In the genomic region with DNA sequence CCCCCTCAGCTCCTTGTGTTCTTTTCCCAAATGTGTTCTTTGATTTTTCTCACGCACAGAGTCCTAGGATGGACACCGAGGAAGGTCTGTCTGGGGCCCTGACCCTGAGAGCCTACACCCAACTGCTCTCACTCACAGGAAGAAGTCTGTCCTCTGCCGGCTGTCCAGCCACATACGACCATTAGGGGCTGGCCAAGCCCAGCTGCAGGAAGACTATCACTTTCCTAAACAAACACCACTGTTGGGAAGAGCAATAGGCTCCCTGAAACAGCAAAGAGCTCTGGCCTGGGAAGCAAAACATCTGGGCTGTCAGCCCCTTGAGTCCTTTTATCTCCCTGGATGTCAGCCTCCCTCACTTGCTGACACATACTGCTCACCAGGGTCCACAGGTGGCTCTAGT, we compare ENCODE assay signal across 15 mouse cellular contexts.
DNase-seq lines count a peak whose midpoint lies in the region; ATAC-seq lines count a peak whose summit lies in the region.
"Had no signal": no experiment of that assay in that cellular context is flagged by ENCODE, and none has a peak within 500 bp of the region (broad histone marks: within the 10 kb centered on the region; RNA-seq: fewer than 3 reads in every experiment).

No protein-coding gene starts in this region.

- peak; percentile 25 for DNase-seq in kidney, postnatal 10 days
- no peak for DNase-seq in kidney, adult 18-20 months
- DNase-seq in embryo, embryonic 11.5 days (ENCODE audit: low read depth, low spot score), result peak; percentile 4
- DNase-seq in gastrocnemius, postnatal 25 days, result peak; percentile 58
- no peak for DNase-seq in spleen, postnatal 14 days (ENCODE audit: low spot score in 2 of 2)
- no peak for DNase-seq in layer of hippocampus, adult 11-12 months (ENCODE audit: low spot score)
- DNase-seq in ovary, postnatal 10 days (ENCODE audit: low spot score), result no peak
- DNase-seq: adrenal gland, postnatal 36 days; cerebellum, adult 9-10 months; layer of hippocampus, adult 9-11 months; liver; right cerebral cortex, postnatal 4 days; thymus, adult 2 months had no signal

- no peak overlapping the region for H3K4me3 ChIP-seq in intestine, embryonic 16.5 days (ENCODE audit: low read length)
- H3K4me3 ChIP-seq: neural tube, embryonic 13.5 days had no signal

- peak; percentile 66; the same call in 1 of the 2 replicates for ATAC-seq in intestine, embryonic 16.5 days

- H3K27me3 ChIP-seq in intestine, embryonic 16.5 days (replicated peaks; ENCODE audit: control insufficient read depth, insufficient read depth, low read length), result no peaks in the 10 kb centered on the region
- H3K27me3 ChIP-seq: neural tube, embryonic 13.5 days had no signal

- H3K27ac ChIP-seq in intestine, embryonic 16.5 days (ENCODE audit: low read length), result no peak overlapping the region
- H3K27ac ChIP-seq: neural tube, embryonic 13.5 days had no signal

- no peak overlapping the region for H3K9ac ChIP-seq in intestine, embryonic 16.5 days (ENCODE audit: low read depth, low read length)
- H3K9ac ChIP-seq: neural tube, embryonic 13.5 days had no signal

- peaks cover 5% of the 10 kb centered on the region; the same call in 1 of the 2 replicates for H3K4me1 ChIP-seq in intestine, embryonic 16.5 days (ENCODE audit: control insufficient read depth, insufficient read depth, low read length)

- H3K9me3 ChIP-seq in intestine, embryonic 16.5 days (ENCODE audit: control insufficient read depth, low read length), result no peaks in the 10 kb centered on the region
- H3K9me3 ChIP-seq: neural tube, embryonic 13.5 days had no signal

- WGBS in intestine, embryonic 16.5 days, result 15% methylated on average over 4 of the region's 4 CpGs

- H3K36me3 ChIP-seq in intestine, embryonic 16.5 days (ENCODE audit: control insufficient read depth, insufficient read depth, low read length), result no peaks in the 10 kb centered on the region
- H3K36me3 ChIP-seq: neural tube, embryonic 13.5 days had no signal

- H3K4me2 ChIP-seq in intestine, embryonic 16.5 days (ENCODE audit: low read depth, low read length), result no peak overlapping the region
- H3K4me2 ChIP-seq: neural tube, embryonic 13.5 days had no signal

Comparison
In these comparisons a context has a peak if more than half of its experiments do, and no peak if none do; other contexts are left out.
1. DNase-seq: peak in kidney, postnatal 10 days (single experiment), embryo, embryonic 11.5 days (single experiment) and gastrocnemius, postnatal 25 days (single experiment); none in kidney, adult 18-20 months (single experiment), spleen, postnatal 14 days (0 of 2), layer of hippocampus, adult 11-12 months (single experiment) and ovary, postnatal 10 days (single experiment).